Mouse (Mus musculus): ENCODE measurements around the gene Wfikkn1.

The Wfikkn1 gene

GRCm38 (mm10) chr17:25880196-25880910, at the start of gene Wfikkn1:
Gene Wfikkn1 (minus strand): TSS chr17:25880858.
- DNase-seq (ENCODE audit: low spot score) = no peak

- DNase-seq (ENCODE audit: low spot score) = no peak
Measured at GRCm38 (mm10) chr17:25925348-25925747, 44.7 kb upstream of the Wfikkn1 start.

GRCm38 (mm10) chr17:25922120-25922519, 41.5 kb upstream of the Wfikkn1 start:
- DNase-seq (ENCODE audit: low spot score) = no peak

- DNase-seq (ENCODE audit: low spot score) = peak; percentile 99
Measured at GRCm38 (mm10) chr17:25919786-25920642, 39.4 kb upstream of the Wfikkn1 start.

GRCm38 (mm10) chr17:25919144-25919785, 38.6 kb upstream of the Wfikkn1 start, which contains the start of gene Rab40c:
Gene Rab40c (minus strand): TSS chr17:25919727.
- DNase-seq (ENCODE audit: low spot score) = no peak

- no peak for DNase-seq (ENCODE audit: low spot score)
Measured at GRCm38 (mm10) chr17:25918037-25918750, 37.5 kb upstream of the Wfikkn1 start.

- DNase-seq (ENCODE audit: low spot score) = no peak
Measured at GRCm38 (mm10) chr17:25916931-25917647, 36.4 kb upstream of the Wfikkn1 start.

- no peak for DNase-seq (ENCODE audit: low spot score)
Measured at GRCm38 (mm10) chr17:25914295-25914694, 33.6 kb upstream of the Wfikkn1 start.

GRCm38 (mm10) chr17:25913877-25914275, 33.2 kb upstream of the Wfikkn1 start:
- DNase-seq (ENCODE audit: low spot score) = no peak

GRCm38 (mm10) chr17:25913186-25913876, 32.7 kb upstream of the Wfikkn1 start:
- DNase-seq (ENCODE audit: low spot score) = no peak

GRCm38 (mm10) chr17:25911816-25912215, 31.2 kb upstream of the Wfikkn1 start:
- no peak for DNase-seq (ENCODE audit: low spot score)

GRCm38 (mm10) chr17:25907640-25908039, 27.0 kb upstream of the Wfikkn1 start:
- no peak for DNase-seq (ENCODE audit: low spot score)

- no peak for DNase-seq (ENCODE audit: low spot score)
Measured at GRCm38 (mm10) chr17:25903061-25903460, 22.4 kb upstream of the Wfikkn1 start.

GRCm38 (mm10) chr17:25900193-25900592, 19.5 kb upstream of the Wfikkn1 start:
- DNase-seq (ENCODE audit: low spot score) = no peak

- no peak for DNase-seq (ENCODE audit: low spot score)
Measured at GRCm38 (mm10) chr17:25895891-25896290, 15.2 kb upstream of the Wfikkn1 start.

- no peak for DNase-seq (ENCODE audit: low spot score)
Measured at GRCm38 (mm10) chr17:25895415-25895814, 14.8 kb upstream of the Wfikkn1 start.

GRCm38 (mm10) chr17:25893975-25894617, 13.4 kb upstream of the Wfikkn1 start:
- no peak for DNase-seq (ENCODE audit: low spot score)

GRCm38 (mm10) chr17:25888837-25889236, 8.2 kb upstream of the Wfikkn1 start:
- DNase-seq (ENCODE audit: low spot score) = no peak

GRCm38 (mm10) chr17:25887467-25887866, 6.8 kb upstream of the Wfikkn1 start:
- no peak for DNase-seq (ENCODE audit: low spot score)

- DNase-seq (ENCODE audit: low spot score) = no peak
Measured at GRCm38 (mm10) chr17:25886806-25887205, 6.1 kb upstream of the Wfikkn1 start.
